Mouse (Mus musculus) thymus, adult 2 months (tissue): Measurements from ENCODE around the gene Sema3b. TPM values are rescaled to one million over a fixed set of nuclear protein-coding genes. Genes with fewer than 3 reads are reported as not detected.

Experiments used
- DNase-seq: peaks from one replicate; pipeline ENCODE4 v3.0.0; 2021
- H3K27ac ChIP-seq: fragments of 200-500 bp; 2 replicates; pipeline ENCODE4 v1.5.1; 2012; ENCODE audit warnings: low read length, control low read depth; ENCODE audit not compliant: control insufficient read depth, insufficient read depth
- H3K27me3 ChIP-seq: fragments of 200-500 bp; 2 replicates; pipeline ENCODE4 v1.6.1; 2012; ENCODE audit warnings: mild to moderate bottlenecking, low read length, moderate library complexity, mixed read lengths; ENCODE audit not compliant: control insufficient read depth, insufficient read depth
- H3K36me3 ChIP-seq: fragments of 200-500 bp; 2 replicates; pipeline ENCODE4 v1.6.1; 2012; ENCODE audit warnings: mild to moderate bottlenecking, low read length, moderate library complexity; ENCODE audit not compliant: control insufficient read depth, insufficient read depth
- H3K4me1 ChIP-seq: fragments of 200-500 bp; replicated peaks from 2 replicates; pipeline ENCODE4 v1.6.1; 2012; ENCODE audit warnings: low read length; ENCODE audit not compliant: control insufficient read depth, insufficient read depth
- H3K4me3 ChIP-seq: fragments of 200-500 bp; 2 replicates; pipeline ENCODE4 v1.5.1; 2012; ENCODE audit warnings: mild to moderate bottlenecking, low read length, control low read depth, moderate library complexity; ENCODE audit not compliant: control insufficient read depth, insufficient read depth
- CTCF ChIP-seq: fragments of 200-500 bp; IDR thresholded peaks from 2 replicates; pipeline ENCODE4 v1.5.1; 2012; ENCODE audit warnings: mild to moderate bottlenecking, control low read depth, low read length, moderate library complexity, borderline replicate concordance; ENCODE audit not compliant: control insufficient read depth, poor library complexity, insufficient read depth; ENCODE audit errors: extremely low read depth
- POLR2A ChIP-seq: fragments of 200-500 bp; IDR thresholded peaks from 2 replicates; pipeline ENCODE4 v1.6.1; 2012; ENCODE audit warnings: mild to moderate bottlenecking, low read length, control low read depth, moderate library complexity; ENCODE audit not compliant: control insufficient read depth, poor library complexity, insufficient read depth; ENCODE audit errors: extremely low read depth
- WGBS: fragments of 180-500 bp; shearing (Covaris S2); methylation state at CpG from one replicate; pipeline ENCODE4 v1.1.7; 2018; 5-methylcytosine and 5-hydroxymethylcytosine counted together
- polyA plus RNA-seq: library from polyadenylated mRNA; depleted of rRNA; stranded (reverse); fragments of >200 nt; gene quantifications from 2 replicates; pipeline ENCODE4 v1.2.3, GENCODE M21; 2012

The Sema3b gene
- polyA plus RNA-seq, 1 experiment = 4.9 TPM

DNA sequence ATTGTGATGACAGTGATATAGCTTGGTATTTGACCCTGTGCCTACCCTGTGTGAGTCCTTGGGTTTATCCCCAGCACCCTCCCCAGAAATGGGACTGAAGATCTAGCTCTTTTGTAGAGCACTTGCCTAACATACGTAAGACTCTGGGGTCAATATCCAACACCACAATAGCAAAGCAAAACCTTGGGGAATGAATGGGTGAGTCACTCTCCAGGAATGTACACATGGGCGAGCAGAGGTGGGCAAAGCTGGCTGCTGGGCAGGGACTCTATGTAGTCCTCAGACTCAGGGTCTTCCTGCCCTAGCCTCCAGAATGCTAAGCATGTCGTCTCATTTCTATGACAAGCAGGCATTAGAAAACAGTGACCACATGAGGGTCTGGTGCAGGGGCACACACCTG is 39.7 kb upstream of the Sema3b start:
- WGBS = 89% methylated on average over 3 of the region's 3 CpGs
- no peaks in the 10 kb centered on the region for H3K27me3 ChIP-seq

GRCm38 (mm10) chr9:107646975-107647374 is 37.9 kb upstream of the Sema3b start:
- Histone ChIP-seq H3K4me1 (peaks cover 5% of the 10 kb centered on the region), H3K36me3 (no peaks in the 10 kb centered on the region), H3K4me3 (no peak overlapping the region), H3K27ac (no peak overlapping the region), H3K27me3 (no peaks in the 10 kb centered on the region)
- TF ChIP-seq POLR2A = no peak
- TF ChIP-seq CTCF = no peak
- WGBS = 88% methylated on average over 6 of the region's 6 CpGs
- no peak for DNase-seq

More for the DNA sequence above, 39.7 kb upstream of the Sema3b start:
- Histone ChIP-seq H3K36me3 (no peaks in the 10 kb centered on the region), H3K4me3 (no peak overlapping the region), H3K27ac (no peak overlapping the region), H3K4me1 (peaks cover 5% of the 10 kb centered on the region)
- DNase-seq = no peak
- TF ChIP-seq CTCF = no peak
- no peak for TF ChIP-seq POLR2A

DNA sequence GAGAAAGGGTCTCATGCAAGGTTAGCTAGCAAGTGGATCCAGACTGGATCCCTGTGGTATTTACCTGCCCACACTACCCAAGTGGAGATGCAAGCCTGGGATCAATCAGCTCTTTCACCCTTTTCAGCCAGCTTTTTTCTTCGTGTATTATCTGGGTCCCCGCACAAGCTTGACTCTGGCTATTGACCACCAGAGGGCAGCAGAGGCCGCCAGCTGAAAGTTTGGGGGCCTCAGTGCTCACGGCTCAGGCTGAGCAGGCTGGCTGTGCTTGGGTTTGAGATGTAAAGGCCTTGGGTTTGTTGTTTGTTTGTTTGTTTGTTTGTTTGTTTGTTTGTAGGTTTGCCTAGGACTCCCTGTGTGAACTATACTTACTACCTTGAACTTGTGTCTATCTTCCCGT is 36.5 kb upstream of the Sema3b start:
- 16% methylated on average over 5 of the region's 5 CpGs for WGBS
- Histone ChIP-seq H3K4me1 (peaks cover 9% of the 10 kb centered on the region), H3K27ac (no peak overlapping the region), H3K27me3 (no peaks in the 10 kb centered on the region), H3K4me3 (no peak overlapping the region), H3K36me3 (no peaks in the 10 kb centered on the region)
- peak; percentile 80 for DNase-seq
- no peak for TF ChIP-seq POLR2A
- TF ChIP-seq CTCF = peak; percentile 91

DNA sequence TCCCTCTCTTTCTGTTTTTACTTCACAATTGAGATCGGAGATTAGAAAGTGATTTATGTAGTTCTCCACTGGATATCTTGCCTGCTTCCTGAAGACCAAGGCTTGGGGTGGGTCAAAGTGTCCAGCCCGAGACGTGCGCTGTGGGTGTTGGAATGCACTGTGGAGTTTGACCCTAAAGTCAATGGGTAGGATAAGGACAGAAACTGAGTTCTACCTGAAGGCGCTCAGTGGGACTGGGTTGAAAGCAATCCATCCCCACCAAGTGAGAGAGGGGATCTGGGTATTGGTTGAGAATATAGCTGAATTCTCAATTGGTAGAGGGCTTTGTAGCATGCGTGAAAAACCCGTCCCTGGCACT is 36.1 kb upstream of the Sema3b start:
- Histone ChIP-seq H3K4me3 (no peak overlapping the region), H3K36me3 (no peaks in the 10 kb centered on the region), H3K27me3 (no peaks in the 10 kb centered on the region), H3K4me1 (peaks cover 13% of the 10 kb centered on the region), H3K27ac (no peak overlapping the region)
- TF ChIP-seq CTCF (no peak), POLR2A (no peak)
- WGBS = 44% methylated on average over 7 of the region's 7 CpGs
- DNase-seq = no peak

DNA sequence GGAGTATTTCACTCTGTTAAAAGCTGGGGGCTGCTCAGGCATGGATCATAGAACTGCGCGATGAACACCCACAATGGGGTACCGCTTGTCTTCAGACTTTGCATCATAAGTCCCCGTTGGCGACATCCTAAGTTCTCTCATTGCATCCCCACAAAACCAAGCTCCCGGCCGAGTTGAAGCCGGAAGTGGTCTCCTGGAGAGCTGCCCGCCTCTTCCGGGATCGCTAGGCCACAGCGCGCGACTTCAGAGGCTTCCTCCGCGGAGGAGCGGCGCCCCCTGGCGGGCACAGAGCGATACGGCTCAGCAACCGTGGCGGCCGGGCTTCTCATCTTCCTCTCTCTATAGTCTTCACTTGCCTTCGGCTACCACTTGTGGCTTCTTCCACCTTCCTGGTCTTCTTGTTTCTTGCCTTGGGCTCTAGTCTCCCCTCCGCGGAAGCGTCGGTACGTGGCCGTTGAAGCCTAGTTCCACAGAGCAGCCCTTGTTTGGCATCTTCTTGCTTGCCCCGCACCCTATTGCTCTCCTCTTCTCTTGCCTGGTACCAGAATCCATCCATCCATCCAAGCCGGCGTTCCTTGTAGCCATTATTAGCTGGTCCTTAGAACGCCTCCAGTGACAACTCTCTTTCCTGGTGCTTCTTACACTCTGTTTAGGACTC is 35.6 kb upstream of the Sema3b start:
- Histone ChIP-seq H3K4me3 (peak overlapping the region; percentile 78), H3K4me1 (peaks cover 16% of the 10 kb centered on the region), H3K27me3 (no peaks in the 10 kb centered on the region), H3K27ac (peak overlapping the region; percentile 82), H3K36me3 (no peaks in the 10 kb centered on the region)
- peak; percentile 50; the same call in 1 of the 2 replicates for TF ChIP-seq POLR2A
- TF ChIP-seq CTCF = peak; percentile 98
- 3% methylated on average over 35 of the region's 35 CpGs for WGBS
- peak; percentile 94 for DNase-seq

DNA sequence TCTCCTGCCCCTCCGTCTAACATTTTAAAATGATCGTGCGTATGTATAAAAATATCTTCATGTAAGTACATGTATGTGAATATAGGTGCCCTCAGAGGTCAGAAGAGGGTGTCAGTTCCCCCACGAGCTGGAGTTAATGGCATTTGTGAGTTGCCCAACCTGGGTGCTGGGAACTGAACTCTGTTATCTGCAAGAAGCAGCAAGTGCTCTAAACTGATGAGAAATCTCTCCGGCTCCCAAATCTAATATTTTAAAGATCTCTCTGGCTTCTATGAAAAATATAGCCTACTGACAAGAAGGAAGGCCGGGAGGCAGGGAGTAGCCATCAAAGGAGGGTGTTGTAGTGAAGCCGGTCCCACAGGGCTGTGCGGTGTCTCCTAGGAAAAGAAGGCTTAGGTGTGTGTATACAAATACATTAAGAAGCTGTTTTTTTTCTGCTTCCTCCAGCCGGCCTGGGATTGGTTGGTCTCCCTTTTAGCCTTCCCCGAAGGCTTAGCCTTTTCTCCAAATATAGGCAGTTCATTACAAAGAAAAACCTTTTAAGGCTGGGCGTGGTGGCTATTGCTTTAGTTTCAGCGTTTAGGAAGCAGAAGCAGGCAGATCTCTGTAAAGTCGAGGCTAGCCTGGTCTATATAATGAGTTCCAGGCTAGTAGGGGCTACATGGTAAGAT is 34.6 kb upstream of the Sema3b start:
- Histone ChIP-seq H3K36me3 (no peaks in the 10 kb centered on the region), H3K4me3 (no peak overlapping the region), H3K27me3 (no peaks in the 10 kb centered on the region), H3K4me1 (peaks cover 16% of the 10 kb centered on the region), H3K27ac (no peak overlapping the region)
- TF ChIP-seq POLR2A = no peak
- no peak for TF ChIP-seq CTCF
- 94% methylated on average over 13 of the region's 13 CpGs for WGBS
- no peak for DNase-seq
